ENCODE assay signal across 8 mouse cellular contexts in genomic region chr2:20722165-20722991, GRCm38 (mm10).
DNase-seq lines count a peak whose midpoint lies in the region; ATAC-seq and TF ChIP-seq lines count a peak whose summit lies in the region.

No protein-coding gene starts in this region.

- H3K27ac ChIP-seq in cortical plate, adult 2 months (ENCODE audit: insufficient read depth, low read length) = no peak overlapping the region
- H3K27ac ChIP-seq in heart, embryonic 11.5 days (ENCODE audit: low read depth, low read length) = no peak overlapping the region
- H3K27ac ChIP-seq in liver, postnatal 0 days (ENCODE audit: low read depth) = peak overlapping the region; percentile 53
- H3K27ac ChIP-seq in stomach, embryonic 15.5 days = peak overlapping the region; percentile 63

- no peaks in the 10 kb centered on the region for H3K9me3 ChIP-seq in heart, embryonic 11.5 days (replicated peaks; ENCODE audit: control insufficient read depth, low read length)
- H3K9me3 ChIP-seq in liver, postnatal 0 days (ENCODE audit: low read length) = no peaks in the 10 kb centered on the region
- no peaks in the 10 kb centered on the region for H3K9me3 ChIP-seq in stomach, embryonic 15.5 days

- peak overlapping the region; percentile 47 for H3K4me2 ChIP-seq in heart, embryonic 11.5 days
- H3K4me2 ChIP-seq in liver, postnatal 0 days (ENCODE audit: low read depth, low read length) = peak overlapping the region; percentile 61
- peak overlapping the region; percentile 32 for H3K4me2 ChIP-seq in stomach, embryonic 15.5 days

- TF ChIP-seq CTCF in cortical plate, adult 2 months (IDR thresholded peaks at IDR 0.05; ENCODE audit: extremely low read depth, insufficient read depth, low read length) = no peak
- TF ChIP-seq CTCF in liver, postnatal 0 days (IDR thresholded peaks at IDR 0.05; ENCODE audit: low read depth) = no peak

- no peaks in the 10 kb centered on the region for H3K27me3 ChIP-seq in heart, embryonic 11.5 days (ENCODE audit: control insufficient read depth, insufficient read depth, low read length)
- H3K27me3 ChIP-seq in liver, postnatal 0 days (ENCODE audit: insufficient read depth, low read length) = no peaks in the 10 kb centered on the region
- no peaks in the 10 kb centered on the region for H3K27me3 ChIP-seq in stomach, embryonic 15.5 days (replicated peaks)

- peaks cover 2% of the 10 kb centered on the region for H3K4me1 ChIP-seq in cortical plate, adult 2 months (ENCODE audit: control insufficient read depth, insufficient read depth, low read length)
- H3K4me1 ChIP-seq in heart, embryonic 11.5 days (ENCODE audit: control insufficient read depth, insufficient read depth, low read length) = peaks cover 16% of the 10 kb centered on the region
- H3K4me1 ChIP-seq in liver, postnatal 0 days (ENCODE audit: insufficient read depth) = 0 out of 2 replicates have a peak, but pooled peaks cover 9% of the 10 kb centered on the region
- peaks cover 9% of the 10 kb centered on the region for H3K4me1 ChIP-seq in stomach, embryonic 15.5 days

- 31% methylated on average over 15 of the region's 15 CpGs for WGBS in heart, embryonic 11.5 days (ENCODE audit: insufficient replicate concordance)
- WGBS in liver, postnatal 0 days (ENCODE audit: insufficient replicate concordance) = 30% methylated on average over 15 of the region's 15 CpGs
- 11% methylated on average over 15 of the region's 15 CpGs for WGBS in stomach, embryonic 15.5 days

- H3K4me3 ChIP-seq in cortical plate, adult 2 months (ENCODE audit: insufficient read depth, low read length) = peak overlapping the region; percentile 9
- H3K4me3 ChIP-seq in heart, embryonic 11.5 days (ENCODE audit: low read depth, low read length) = 0 out of 2 replicates have a peak overlapping the region, but pooled peaks have one; percentile 6
- peak overlapping the region; percentile 6 for H3K4me3 ChIP-seq in liver, postnatal 0 days (ENCODE audit: low read depth, low read length)
- H3K4me3 ChIP-seq in stomach, embryonic 15.5 days (replicated peaks) = peak overlapping the region; percentile 4; the same call in 1 of the 2 replicates

- peak; percentile 53 for ATAC-seq in frontal cortex, adult (ENCODE audit: low TSS enrichment)
- ATAC-seq in heart, embryonic 11.5 days (replicated peaks; ENCODE audit: insufficient number of reproducible peaks, low FRiP score, low TSS enrichment) = no peak
- ATAC-seq in liver, postnatal 0 days = peak; percentile 47; the same call in 1 of the 2 replicates
- no peak; the same call in 1 of the 2 replicates for ATAC-seq in stomach, embryonic 15.5 days (ENCODE audit: insufficient read depth, low FRiP score, low read depth)

- H3K9ac ChIP-seq in heart, embryonic 11.5 days (ENCODE audit: low read depth, low read length) = no peak overlapping the region
- H3K9ac ChIP-seq in liver, postnatal 0 days (replicated peaks) = 0 out of 2 replicates have a peak overlapping the region, but pooled peaks have one; percentile 17
- H3K9ac ChIP-seq in stomach, embryonic 15.5 days = no peak overlapping the region

- TF ChIP-seq EP300 in liver, postnatal 0 days (IDR thresholded peaks at IDR 0.05; ENCODE audit: low read depth) = no peak

- no peaks in the 10 kb centered on the region for H3K36me3 ChIP-seq in heart, embryonic 11.5 days (ENCODE audit: control insufficient read depth, insufficient read depth, low read length)
- H3K36me3 ChIP-seq in liver, postnatal 0 days (replicated peaks; ENCODE audit: insufficient read depth, low read length) = no peaks in the 10 kb centered on the region
- no peaks in the 10 kb centered on the region for H3K36me3 ChIP-seq in stomach, embryonic 15.5 days

- no peak for DNase-seq in frontal cortex, postnatal 10 days (ENCODE audit: low spot score in 2 of 2)
- DNase-seq in liver, postnatal 0 days = no peak
- no peak for DNase-seq in natural killer cell, adult 2 months (ENCODE audit: low spot score in 2 of 2)
- DNase-seq in adrenal gland, postnatal 4 days (ENCODE audit: low spot score in 2 of 2) = no peak

- TF ChIP-seq POLR2A in cortical plate, adult 2 months (IDR thresholded peaks at IDR 0.05; ENCODE audit: extremely low read depth, insufficient read depth, low read length) = no peak

Comparison
In these comparisons a context has a peak if more than half of its experiments do, and no peak if none do; other contexts are left out.
1. ATAC-seq: peak in frontal cortex, adult (single experiment) and liver, postnatal 0 days (single experiment); none in heart, embryonic 11.5 days (single experiment) and stomach, embryonic 15.5 days (single experiment).
2. H3K27ac ChIP-seq: peak in liver, postnatal 0 days (single experiment) and stomach, embryonic 15.5 days (single experiment); none in cortical plate, adult 2 months (single experiment) and heart, embryonic 11.5 days (single experiment).
3. Peak in every context shown above with its lines, with median percentiles within 50 percentile points of each other: H3K4me3 ChIP-seq and H3K4me2 ChIP-seq.